Mouse (Mus musculus) c-Kit-positive CD71-negative TER-119-negative erythroid progenitor cells, embryonic 14.5 days (primary cell): ENCODE data around the gene Sorbs1.

Experiments
- DNase-seq: peaks from one replicate; pipeline ENCODE4 v3.0.0-alpha.2; 2013; ENCODE audit warnings: low read depth

Sorbs1 gene

DNA sequence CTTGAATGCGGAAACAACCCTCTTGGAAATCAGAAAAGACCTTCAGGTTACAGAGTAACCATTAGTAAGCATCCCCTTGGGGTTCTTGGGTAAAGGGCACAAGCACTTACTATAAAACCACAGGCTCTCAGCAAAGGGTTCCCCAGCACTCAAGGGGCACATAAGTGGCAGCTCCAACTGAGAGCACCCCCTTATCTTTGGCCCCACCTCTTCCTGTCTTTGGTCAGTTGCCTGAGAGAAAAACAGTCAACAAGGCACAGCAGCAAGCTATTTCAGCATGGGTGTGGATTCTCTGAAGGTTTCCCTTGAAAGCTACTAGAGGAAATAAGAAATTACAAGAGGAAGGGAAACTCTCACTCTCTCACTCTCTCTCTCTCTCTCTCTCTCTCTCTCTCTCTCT lies 246.2 kb downstream of the Sorbs1 start:
- peak; percentile 38 for DNase-seq

DNA sequence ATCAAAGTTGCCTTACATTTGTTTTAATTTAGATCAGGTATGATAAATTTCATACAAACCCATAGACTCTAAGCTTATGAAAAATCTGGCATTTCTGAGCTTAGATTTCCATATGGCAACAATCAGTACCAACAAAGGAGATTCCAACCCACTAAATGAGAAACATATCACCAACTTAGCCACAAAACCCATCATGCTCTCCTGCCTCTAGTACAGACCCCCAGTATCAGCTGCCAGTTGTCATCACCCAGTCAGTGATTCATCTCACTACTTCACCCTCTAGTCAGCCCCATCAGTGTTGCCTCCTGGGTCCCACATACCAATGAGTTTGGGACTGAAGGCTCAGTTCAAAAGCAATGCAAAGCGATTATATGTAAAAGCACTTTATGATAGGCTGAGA lies 254.1 kb downstream of the Sorbs1 start:
- no peak for DNase-seq

DNA sequence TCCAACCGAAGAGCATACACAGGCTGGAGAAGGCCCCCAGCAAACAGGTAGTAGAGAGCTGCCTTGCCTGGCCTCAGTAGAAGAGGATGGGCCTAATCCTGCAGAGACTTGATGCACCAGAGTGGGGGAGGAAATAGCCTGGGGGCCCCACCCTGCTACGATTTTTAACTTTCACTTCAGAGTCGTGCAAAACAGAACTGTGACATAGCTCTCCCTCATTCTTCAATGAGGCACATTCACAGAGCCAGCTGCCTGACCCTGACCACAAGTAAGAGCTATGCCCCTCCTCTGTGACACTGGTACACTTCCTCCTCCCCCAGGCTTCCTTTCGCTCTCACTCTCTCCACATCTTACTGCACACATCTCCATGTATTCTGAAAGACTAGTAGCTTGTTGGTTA lies 256.2 kb downstream of the Sorbs1 start:
- DNase-seq = no peak

DNA sequence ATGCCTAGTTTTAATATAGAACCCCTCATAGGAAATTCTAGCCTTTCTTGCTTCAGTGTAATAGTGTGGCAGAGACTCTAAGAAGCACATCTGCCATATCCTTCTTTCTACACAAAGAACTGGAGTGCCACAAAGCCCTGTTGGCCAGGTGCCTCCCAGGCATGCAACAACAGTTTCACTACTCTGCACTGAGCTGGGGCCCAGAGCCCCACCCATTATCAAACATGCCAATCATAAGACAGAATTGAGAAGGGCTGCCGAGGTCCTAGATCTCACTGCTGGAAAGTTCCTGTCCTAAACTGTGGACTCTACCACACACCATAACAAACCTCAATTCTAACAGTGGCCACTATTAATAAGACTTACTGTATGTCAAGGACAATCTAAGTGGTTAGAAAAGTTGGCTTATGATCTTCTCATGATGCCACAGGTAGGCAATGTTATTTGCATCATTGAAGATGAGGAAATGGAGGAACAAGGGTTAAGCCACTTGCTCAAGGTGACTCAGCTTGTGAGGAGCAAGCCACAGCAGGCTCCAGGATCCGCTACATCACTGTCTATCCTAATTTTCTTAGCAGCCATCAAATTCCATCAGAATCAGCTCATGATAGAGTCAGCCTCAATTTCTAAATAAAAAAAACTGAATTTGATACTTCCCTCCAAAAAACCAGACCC lies 257.1 kb downstream of the Sorbs1 start:
- DNase-seq = no peak

DNA sequence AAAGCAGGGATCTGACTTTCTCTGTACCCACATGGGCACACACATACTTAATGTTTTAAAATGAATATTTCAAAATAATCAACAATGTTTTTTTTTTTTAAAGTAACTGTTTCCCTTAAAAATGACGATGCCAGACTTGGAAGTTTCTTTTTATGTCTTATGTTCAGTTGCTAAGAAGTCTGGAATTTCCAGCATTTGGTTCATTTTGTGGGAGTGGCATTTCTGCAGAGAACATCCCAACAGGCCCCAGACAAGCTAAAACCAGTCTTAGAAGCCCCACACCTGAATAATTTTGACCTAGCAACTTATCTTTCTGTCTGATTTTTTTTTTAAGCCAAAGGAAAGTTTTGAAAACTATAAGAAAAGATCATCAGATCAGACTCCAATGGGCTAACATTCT lies 258.0 kb downstream of the Sorbs1 start:
- no peak for DNase-seq

DNA sequence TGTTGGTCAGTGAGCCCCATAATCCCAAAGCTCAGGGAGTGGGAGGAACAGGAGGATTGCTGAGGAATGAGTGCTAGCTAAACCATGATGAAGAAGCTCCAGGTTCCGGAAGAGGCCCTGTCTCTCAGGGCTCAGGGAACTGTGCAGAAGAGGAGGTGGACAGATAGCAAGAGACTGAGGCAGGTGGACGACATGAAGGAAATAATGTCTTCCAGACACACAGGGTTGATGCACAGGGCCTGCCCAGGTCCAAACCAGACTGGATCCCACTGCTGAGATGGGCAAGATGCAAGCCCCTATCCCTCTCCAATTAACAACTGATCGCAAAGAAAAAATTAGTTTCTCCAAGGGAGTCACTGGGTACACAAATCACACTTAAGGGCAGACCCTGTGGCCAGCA lies 258.8 kb downstream of the Sorbs1 start:
- no peak for DNase-seq

DNA sequence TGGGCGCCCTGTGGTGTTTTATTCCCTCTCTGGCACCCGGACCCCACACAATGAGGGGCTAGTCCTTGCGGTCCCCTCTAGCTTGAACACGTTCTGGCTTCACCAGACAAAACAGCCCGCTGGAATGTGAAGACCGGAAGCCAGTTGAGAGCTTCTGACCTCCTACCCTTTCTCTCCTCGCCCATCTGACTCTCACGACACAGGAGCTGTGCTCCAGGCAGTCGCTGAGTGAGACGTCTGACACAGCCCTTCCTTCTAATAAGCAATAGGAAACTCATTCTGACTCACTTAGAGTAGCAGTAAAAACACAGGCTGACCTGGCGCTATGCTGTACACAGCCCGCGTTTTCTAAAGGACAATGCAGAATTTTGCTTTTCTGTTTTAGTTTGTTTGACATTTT lies 259.8 kb downstream of the Sorbs1 start:
- DNase-seq = no peak

DNA sequence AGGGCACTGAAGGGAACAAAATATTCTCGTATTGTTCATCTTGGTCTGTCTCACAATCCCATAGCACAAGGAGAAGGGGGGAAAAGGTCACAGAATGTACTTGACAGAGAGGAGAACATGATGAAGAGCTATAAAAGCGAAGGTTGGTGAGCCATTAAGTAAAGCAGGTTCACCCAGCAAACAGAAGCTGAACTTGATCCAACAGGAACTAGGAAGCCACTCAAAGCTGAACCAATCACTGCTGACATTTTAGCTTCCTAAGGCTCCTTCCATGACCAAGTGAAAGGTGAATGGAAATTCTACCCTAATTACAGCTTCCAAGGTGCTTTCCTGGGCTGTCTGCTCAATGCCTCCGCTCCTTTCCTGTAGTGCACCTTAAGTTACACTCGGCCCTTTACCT lies 262.5 kb downstream of the Sorbs1 start:
- DNase-seq = no peak

DNA sequence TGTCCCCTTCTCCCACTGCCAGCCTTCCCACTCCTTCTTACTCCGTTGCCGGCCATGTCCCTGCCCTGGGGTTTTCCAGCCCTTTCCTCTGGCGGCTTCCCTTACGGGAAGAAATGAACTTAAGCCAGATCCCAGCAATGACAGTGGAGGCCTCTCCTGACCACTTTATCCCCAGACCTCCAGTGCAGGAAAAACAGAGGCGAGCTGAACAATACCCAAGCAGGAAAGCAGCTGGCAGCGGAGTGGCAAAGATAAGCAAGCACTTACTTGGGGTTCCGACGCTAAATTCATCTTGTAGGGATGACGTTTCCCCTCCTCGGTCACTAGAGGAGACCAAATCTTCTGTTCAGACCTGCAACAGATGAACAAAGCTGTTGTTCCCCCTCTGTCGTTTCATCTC lies 264.2 kb downstream of the Sorbs1 start:
- DNase-seq = no peak

DNA sequence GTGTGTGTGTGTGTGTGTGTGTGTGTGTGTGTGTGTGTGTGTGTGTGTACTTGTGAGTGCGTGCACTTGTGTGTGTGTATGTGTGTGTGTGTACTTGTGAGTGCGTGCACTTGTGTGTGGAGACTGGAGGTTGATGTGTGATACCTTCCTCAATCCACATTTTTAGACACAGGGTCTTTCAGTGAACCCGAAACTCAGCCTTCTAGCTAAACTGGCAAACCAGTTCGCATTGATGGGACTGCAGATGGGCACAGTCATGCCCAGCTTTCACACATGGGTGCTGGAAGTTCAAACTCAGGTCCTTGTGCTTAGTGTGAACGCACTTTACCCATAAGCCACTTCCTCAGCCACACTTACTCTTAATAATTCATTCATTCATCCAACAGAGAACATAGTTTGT lies 265.1 kb downstream of the Sorbs1 start:
- no peak for DNase-seq

DNA sequence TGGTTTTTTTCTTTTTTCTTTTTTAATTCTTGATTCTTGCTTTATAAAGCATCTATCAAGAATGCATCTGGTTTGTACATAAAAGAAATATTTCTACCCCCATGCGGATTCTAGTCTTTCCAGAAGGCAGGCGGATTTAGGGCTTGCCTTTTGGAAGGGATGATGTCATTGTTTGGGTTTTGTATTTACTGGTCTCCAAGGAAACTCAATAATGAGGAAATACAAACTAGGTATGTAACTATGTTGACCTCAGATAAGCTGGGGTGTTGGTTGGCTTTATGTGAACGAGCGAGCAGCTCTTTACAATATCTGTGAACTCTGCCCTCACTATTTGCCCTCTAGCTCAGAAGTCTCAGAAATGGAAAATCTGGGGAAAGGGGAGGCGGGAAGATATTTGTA lies 266.3 kb downstream of the Sorbs1 start:
- no peak for DNase-seq

DNA sequence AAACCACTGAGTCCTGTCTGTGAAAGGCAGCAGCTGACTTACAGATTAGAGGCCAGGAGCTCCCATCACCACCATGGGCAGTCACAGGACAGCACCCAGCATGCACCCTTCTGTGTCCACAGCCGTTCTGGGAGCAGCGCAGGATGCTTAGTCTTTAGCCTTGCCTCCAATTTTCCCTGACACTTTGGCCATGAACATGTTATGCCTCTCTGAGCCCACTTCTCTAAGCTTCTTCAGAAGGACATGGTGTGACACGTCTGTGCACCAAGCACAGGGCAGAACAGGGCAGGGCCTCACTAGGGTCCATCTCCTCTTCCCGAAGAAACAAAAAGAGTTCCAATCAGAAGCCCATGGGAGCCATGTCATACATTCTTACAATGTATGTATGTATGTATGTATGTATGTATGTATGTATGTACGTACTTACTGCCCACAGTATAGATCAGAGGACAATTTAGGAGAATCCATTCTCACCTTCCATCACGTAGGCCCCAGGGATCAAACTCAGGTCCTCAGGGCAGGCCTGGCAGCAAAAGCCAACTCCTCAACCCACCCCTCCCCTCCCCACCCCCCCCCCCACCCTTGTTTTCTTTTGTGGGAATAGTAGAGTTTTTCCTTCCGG lies 266.8 kb downstream of the Sorbs1 start:
- DNase-seq = no peak
